Mouse (Mus musculus) embryonic fibroblast, embryonic 13.5 days (primary cell): Measurements from ENCODE around the gene Gm4952.

Source experiments
- CTCF ChIP-seq: IDR thresholded peaks from 2 replicates; pipeline ENCODE4 v1.5.1; 2011; ENCODE audit warnings: mild to moderate bottlenecking, control low read depth, low read length, moderate library complexity, borderline replicate concordance; ENCODE audit not compliant: insufficient read depth
- POLR2A ChIP-seq: IDR thresholded peaks from 2 replicates; pipeline ENCODE4 v1.6.1; 2011; ENCODE audit warnings: low read depth, mild to moderate bottlenecking, control low read depth, low read length, moderate library complexity

DNA sequence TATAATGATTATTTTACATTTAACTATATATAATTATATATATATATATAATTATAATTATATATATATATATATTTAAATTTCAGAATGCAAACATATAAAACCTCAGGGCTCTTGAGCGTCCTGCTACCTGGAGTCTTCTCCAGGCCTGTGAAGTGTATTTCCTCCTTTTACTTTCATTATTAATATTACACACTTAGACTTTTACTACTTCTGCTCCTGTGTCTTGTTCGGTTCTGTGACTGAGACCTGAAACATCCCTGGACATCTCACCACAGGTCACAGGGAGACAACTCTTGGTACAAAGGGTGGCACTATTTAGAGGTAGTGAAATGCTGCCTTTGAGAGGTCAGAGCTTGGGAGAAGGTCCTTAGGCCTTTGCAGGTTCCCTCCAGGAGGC is 43.5 kb upstream of the Gm4952 start:
- TF ChIP-seq CTCF (no peak), POLR2A (no peak)
